Mouse (Mus musculus) heart, postnatal 0 days (tissue): ENCODE results near the gene Rps17.

Source experiments
- CTCF ChIP-seq: IDR thresholded peaks from 2 replicates; pipeline ENCODE4 v1.5.1; 2016; ENCODE audit warnings: antibody characterized with exemption, control low read depth, low read depth
- EP300 ChIP-seq: IDR thresholded peaks from 2 replicates; pipeline ENCODE4 v1.6.1; 2016; ENCODE audit warnings: antibody characterized with exemption, low read depth

- TF ChIP-seq CTCF (no peak), EP300 (no peak)
Measured at GRCm38 (mm10) chr7:81379363-81379762, 34.3 kb upstream of the Rps17 start.
